Mouse (Mus musculus) hindbrain, embryonic 15.5 days (tissue): ENCODE results near the gene Thsd4. TPM values are rescaled to one million over a fixed set of nuclear protein-coding genes. Genes with fewer than 3 reads are reported as not detected.

Experiments used
- ATAC-seq: fragments of 200-750 bp; cut with Nextera tagmentation; 2 replicates; pipeline ENCODE4 v1.8.0; 2017; ENCODE audit warnings: low read depth, moderate number of reproducible peaks, moderate TSS enrichment; ENCODE audit not compliant: low FRiP score
- H3K27ac ChIP-seq: fragments of 300-500 bp; sonication (generic); replicated peaks from 2 replicates; pipeline ENCODE4 v1.5.1; 2015; ENCODE audit warnings: mild to moderate bottlenecking, inconsistent platforms
- H3K27me3 ChIP-seq: fragments of 300-500 bp; sonication (generic); 2 replicates; pipeline ENCODE4 v1.6.1; 2015; ENCODE audit warnings: control low read depth, inconsistent platforms
- H3K36me3 ChIP-seq: fragments of 300-500 bp; sonication (generic); 2 replicates; pipeline ENCODE4 v1.6.1; 2015; ENCODE audit warnings: control low read depth, inconsistent platforms
- H3K4me1 ChIP-seq: fragments of 300-500 bp; sonication (generic); replicated peaks from 2 replicates; pipeline ENCODE4 v1.6.1; 2015; ENCODE audit warnings: control low read depth, inconsistent platforms
- H3K4me2 ChIP-seq: fragments of 300-500 bp; sonication (generic); 2 replicates; pipeline ENCODE4 v1.6.1; 2015; ENCODE audit warnings: moderate library complexity, mild to moderate bottlenecking, inconsistent platforms
- H3K4me3 ChIP-seq: fragments of 300-500 bp; sonication (generic); 2 replicates; pipeline ENCODE4 v1.5.1; 2015; ENCODE audit warnings: mild to moderate bottlenecking, inconsistent platforms
- H3K9ac ChIP-seq: fragments of 300-500 bp; sonication (generic); 2 replicates; pipeline ENCODE4 v1.6.1; 2015; ENCODE audit warnings: inconsistent platforms
- H3K9me3 ChIP-seq: fragments of 300-500 bp; sonication (generic); 2 replicates; pipeline ENCODE4 v1.6.1; 2016; ENCODE audit warnings: control low read depth, inconsistent platforms
- WGBS: fragments of 180-500 bp; shearing (Covaris S2); methylation state at CpG from one replicate; pipeline ENCODE4 v1.1.7; 2015; 5-methylcytosine and 5-hydroxymethylcytosine counted together
- polyA plus RNA-seq: library from polyadenylated mRNA; unstranded; fragments of >200 nt; fragmentation: Nextera tagmentation; extraction: Ambion mirVana; gene quantifications from 2 replicates; pipeline ENCODE4 v1.2.1, GENCODE M21; 2015

The Thsd4 gene
- polyA plus RNA-seq, 1 experiment from 2014 or later, result 5.2 TPM

- no peak for ATAC-seq
Observed at GRCm38 (mm10) chr9:60352351-60352750, 169.5 kb downstream of the Thsd4 start.

GRCm38 (mm10) chr9:60351153-60351552 lies 170.7 kb downstream of the Thsd4 start:
- ATAC-seq, result no peak
- Histone ChIP-seq H3K27me3 (no peaks in the 10 kb centered on the region), H3K9ac (no peak overlapping the region), H3K9me3 (no peaks in the 10 kb centered on the region), H3K4me1 (no peaks in the 10 kb centered on the region), H3K36me3 (no peaks in the 10 kb centered on the region), H3K27ac (no peak overlapping the region), H3K4me2 (no peak overlapping the region), H3K4me3 (no peak overlapping the region)
- 92% methylated on average over 6 of the region's 6 CpGs for WGBS

More at GRCm38 (mm10) chr9:60352351-60352750, 169.5 kb downstream of the Thsd4 start:
- H3K9me3 ChIP-seq, result no peaks in the 10 kb centered on the region
- no peaks in the 10 kb centered on the region for H3K36me3 ChIP-seq
- H3K4me1 ChIP-seq, result no peaks in the 10 kb centered on the region
- no peak overlapping the region for H3K27ac ChIP-seq
- no peak overlapping the region for H3K9ac ChIP-seq
- no peaks in the 10 kb centered on the region for H3K27me3 ChIP-seq
- no peak overlapping the region for H3K4me3 ChIP-seq
- no peak overlapping the region for H3K4me2 ChIP-seq
- WGBS, result 80% methylated on average over 4 of the region's 4 CpGs

GRCm38 (mm10) chr9:60336147-60336546 lies 185.7 kb downstream of the Thsd4 start:
- WGBS, result 89% methylated on average over 5 of the region's 5 CpGs
- ATAC-seq, result no peak
- no peaks in the 10 kb centered on the region for H3K27me3 ChIP-seq

GRCm38 (mm10) chr9:60335455-60335854 lies 186.4 kb downstream of the Thsd4 start:
- Histone ChIP-seq H3K4me2 (no peak overlapping the region), H3K9ac (no peak overlapping the region), H3K4me3 (no peak overlapping the region), H3K36me3 (no peaks in the 10 kb centered on the region), H3K27ac (no peak overlapping the region), H3K27me3 (no peaks in the 10 kb centered on the region), H3K4me1 (no peaks in the 10 kb centered on the region), H3K9me3 (no peaks in the 10 kb centered on the region)
- 94% methylated on average over 6 of the region's 6 CpGs for WGBS
- ATAC-seq, result no peak

More at GRCm38 (mm10) chr9:60336147-60336546, 185.7 kb downstream of the Thsd4 start:
- no peak overlapping the region for H3K4me2 ChIP-seq
- H3K36me3 ChIP-seq, result no peaks in the 10 kb centered on the region
- no peak overlapping the region for H3K4me3 ChIP-seq
- no peak overlapping the region for H3K27ac ChIP-seq
- H3K4me1 ChIP-seq, result no peaks in the 10 kb centered on the region
- H3K9me3 ChIP-seq, result no peaks in the 10 kb centered on the region
- H3K9ac ChIP-seq, result no peak overlapping the region

DNA sequence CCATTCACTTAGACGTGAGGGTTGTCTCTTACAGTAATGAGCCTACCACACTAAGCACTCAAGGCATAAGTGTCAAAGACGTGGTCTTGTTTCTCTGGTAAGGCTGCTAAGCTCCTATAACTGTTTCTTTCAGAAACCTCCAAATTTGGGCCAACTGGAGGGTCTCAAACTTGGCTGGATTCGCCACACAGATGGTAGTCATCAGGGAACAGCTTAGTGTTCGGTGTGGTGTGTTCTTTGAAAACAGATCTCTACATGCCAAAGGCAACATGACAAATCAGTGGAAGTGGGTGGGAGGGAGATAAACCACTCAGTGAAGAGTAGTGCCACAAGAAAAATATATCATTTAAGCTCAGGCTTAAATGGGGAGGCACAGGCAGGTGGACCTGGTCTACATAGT lies 191.9 kb downstream of the Thsd4 start:
- Histone ChIP-seq H3K9me3 (no peaks in the 10 kb centered on the region), H3K27ac (no peak overlapping the region), H3K4me1 (no peaks in the 10 kb centered on the region), H3K36me3 (no peaks in the 10 kb centered on the region), H3K4me3 (no peak overlapping the region), H3K4me2 (no peak overlapping the region), H3K9ac (no peak overlapping the region), H3K27me3 (no peaks in the 10 kb centered on the region)
- 79% methylated on average over 4 of the region's 4 CpGs for WGBS
- ATAC-seq, result no peak

- H3K27me3 ChIP-seq, result no peaks in the 10 kb centered on the region
- H3K4me1 ChIP-seq, result no peaks in the 10 kb centered on the region
- no peaks in the 10 kb centered on the region for H3K9me3 ChIP-seq
- no peak for ATAC-seq
- no peak overlapping the region for H3K4me2 ChIP-seq
- no peaks in the 10 kb centered on the region for H3K36me3 ChIP-seq
- H3K4me3 ChIP-seq, result no peak overlapping the region
- H3K27ac ChIP-seq, result no peak overlapping the region
- 97% methylated on average over 2 of the region's 2 CpGs for WGBS
- no peak overlapping the region for H3K9ac ChIP-seq
Observed at GRCm38 (mm10) chr9:60324716-60325115, 197.1 kb downstream of the Thsd4 start.

DNA sequence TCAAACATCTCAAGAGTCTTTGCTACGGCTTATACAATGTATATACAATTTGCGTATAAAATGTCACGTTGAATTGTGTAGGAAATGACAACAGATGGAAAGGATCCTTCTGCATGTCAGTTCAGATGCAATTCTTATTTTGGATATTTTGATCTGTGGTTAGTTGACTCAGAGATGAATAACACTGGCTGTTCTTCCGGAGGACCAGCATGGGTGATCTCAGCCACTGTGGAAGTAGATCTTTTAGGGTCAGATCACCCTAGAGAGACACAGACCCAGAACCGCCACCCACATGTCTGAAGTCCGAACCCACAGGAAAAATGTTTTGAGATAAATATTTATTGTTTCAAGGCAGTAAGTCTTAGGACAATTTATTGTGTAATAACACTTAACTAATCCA lies 198.4 kb downstream of the Thsd4 start:
- no peak overlapping the region for H3K9ac ChIP-seq
- H3K4me3 ChIP-seq, result no peak overlapping the region
- no peaks in the 10 kb centered on the region for H3K9me3 ChIP-seq
- H3K4me2 ChIP-seq, result no peak overlapping the region
- no peak overlapping the region for H3K27ac ChIP-seq
- WGBS, result 91% methylated on average over 6 of the region's 6 CpGs
- no peaks in the 10 kb centered on the region for H3K27me3 ChIP-seq
- no peaks in the 10 kb centered on the region for H3K4me1 ChIP-seq
- no peaks in the 10 kb centered on the region for H3K36me3 ChIP-seq
- ATAC-seq, result no peak

- Histone ChIP-seq H3K9ac (no peak overlapping the region), H3K4me1 (0 out of 2 replicates have a peak, but pooled peaks cover 13% of the 10 kb centered on the region), H3K27ac (no peak overlapping the region), H3K4me3 (no peak overlapping the region), H3K27me3 (no peaks in the 10 kb centered on the region), H3K9me3 (no peaks in the 10 kb centered on the region), H3K4me2 (no peak overlapping the region), H3K36me3 (no peaks in the 10 kb centered on the region)
- WGBS, result 96% methylated on average over 8 of the region's 8 CpGs
- no peak for ATAC-seq
Observed at GRCm38 (mm10) chr9:60317291-60317690, 204.6 kb downstream of the Thsd4 start.

DNA sequence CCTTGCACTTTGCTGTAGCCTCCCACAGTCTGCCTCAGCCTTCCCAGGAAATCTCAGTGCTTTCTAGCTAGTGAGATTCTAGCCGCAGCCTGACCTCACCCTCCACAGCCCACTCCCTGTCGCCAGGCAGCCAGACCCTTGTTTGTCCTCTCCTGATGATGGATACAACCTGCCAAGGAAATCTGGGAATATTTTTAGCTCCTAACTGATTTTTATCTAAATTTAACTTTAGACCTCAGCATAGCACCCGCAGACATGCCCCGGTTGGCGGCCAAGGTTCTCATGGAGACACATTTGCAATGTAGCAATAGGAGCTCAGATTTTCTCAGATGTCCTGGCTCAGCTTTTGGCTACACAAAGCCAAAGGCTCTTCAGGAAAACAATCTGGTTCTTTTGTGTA lies 205.3 kb downstream of the Thsd4 start:
- 83% methylated on average over 5 of the region's 5 CpGs for WGBS
- Histone ChIP-seq H3K27me3 (no peaks in the 10 kb centered on the region), H3K4me1 (peaks cover 20% of the 10 kb centered on the region; the same call in 1 of the 2 replicates), H3K4me3 (no peak overlapping the region), H3K9me3 (no peaks in the 10 kb centered on the region), H3K27ac (no peak overlapping the region), H3K4me2 (no peak overlapping the region), H3K9ac (no peak overlapping the region), H3K36me3 (no peaks in the 10 kb centered on the region)
- no peak for ATAC-seq

DNA sequence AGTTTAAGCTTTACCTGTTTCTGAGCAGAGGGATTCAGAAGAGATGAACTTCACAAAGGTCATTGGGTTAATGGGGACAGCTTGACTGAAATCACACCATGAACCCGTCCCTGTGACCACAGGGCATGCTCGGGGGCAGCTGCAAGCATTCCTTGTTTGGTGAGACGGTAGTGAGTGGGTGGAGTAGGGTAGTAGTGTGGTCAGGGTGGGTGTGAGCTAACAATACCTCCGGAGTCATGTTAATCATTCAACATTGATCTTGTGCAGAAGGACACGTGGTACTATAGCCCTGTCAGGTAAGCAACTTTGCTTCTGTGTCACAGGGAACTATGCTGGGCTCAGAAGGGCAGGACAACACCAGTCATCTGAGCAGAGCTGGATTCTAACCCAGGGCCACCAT lies 206.3 kb downstream of the Thsd4 start:
- no peak overlapping the region for H3K9ac ChIP-seq
- no peak overlapping the region for H3K4me2 ChIP-seq
- no peak for ATAC-seq
- no peaks in the 10 kb centered on the region for H3K9me3 ChIP-seq
- H3K4me1 ChIP-seq, result peaks cover 28% of the 10 kb centered on the region
- WGBS, result 88% methylated on average over 5 of the region's 5 CpGs
- H3K36me3 ChIP-seq, result no peaks in the 10 kb centered on the region
- no peak overlapping the region for H3K4me3 ChIP-seq
- H3K27me3 ChIP-seq, result no peaks in the 10 kb centered on the region
- H3K27ac ChIP-seq, result no peak overlapping the region

- no peaks in the 10 kb centered on the region for H3K36me3 ChIP-seq
- H3K9me3 ChIP-seq, result no peaks in the 10 kb centered on the region
- no peaks in the 10 kb centered on the region for H3K27me3 ChIP-seq
- peaks cover 40% of the 10 kb centered on the region for H3K4me1 ChIP-seq
- no peak for ATAC-seq
- H3K27ac ChIP-seq, result no peak overlapping the region
- no peak overlapping the region for H3K9ac ChIP-seq
- no peak overlapping the region for H3K4me3 ChIP-seq
- H3K4me2 ChIP-seq, result no peak overlapping the region
- 36% methylated on average over 6 of the region's 6 CpGs for WGBS
Observed at GRCm38 (mm10) chr9:60313661-60314060, 208.2 kb downstream of the Thsd4 start.

DNA sequence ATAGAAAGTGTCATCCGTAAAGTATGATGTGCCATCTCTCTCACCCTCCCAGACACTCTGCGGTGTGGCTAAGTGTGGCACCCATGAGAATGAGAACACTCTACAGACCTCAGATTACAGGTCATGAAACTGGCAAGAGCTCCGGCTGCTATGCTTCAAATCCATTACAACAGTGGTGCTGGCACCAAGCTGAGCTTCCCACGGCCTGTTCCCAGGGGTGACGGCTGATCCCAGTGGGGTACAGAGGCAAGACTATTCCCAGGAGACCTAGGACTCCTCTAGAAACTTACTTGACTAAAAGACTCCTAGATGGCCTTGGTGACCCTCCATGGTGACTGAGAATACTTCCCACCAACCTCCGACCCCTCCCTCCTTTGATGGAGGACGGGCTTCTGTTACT lies 209.2 kb downstream of the Thsd4 start:
- 66% methylated on average over 7 of the region's 7 CpGs for WGBS
- H3K4me1 ChIP-seq, result peaks cover 40% of the 10 kb centered on the region
- no peaks in the 10 kb centered on the region for H3K36me3 ChIP-seq
- H3K9ac ChIP-seq, result no peak overlapping the region
- ATAC-seq, result no peak
- no peak overlapping the region for H3K27ac ChIP-seq
- no peak overlapping the region for H3K4me3 ChIP-seq
- no peaks in the 10 kb centered on the region for H3K27me3 ChIP-seq
- H3K9me3 ChIP-seq, result no peaks in the 10 kb centered on the region
- no peak overlapping the region for H3K4me2 ChIP-seq

GRCm38 (mm10) chr9:60311594-60312128 lies 210.2 kb downstream of the Thsd4 start:
- no peak overlapping the region for H3K4me3 ChIP-seq
- no peak overlapping the region for H3K9ac ChIP-seq
- peak; percentile 90 for ATAC-seq
- H3K4me2 ChIP-seq, result no peak overlapping the region
- no peaks in the 10 kb centered on the region for H3K9me3 ChIP-seq
- H3K36me3 ChIP-seq, result no peaks in the 10 kb centered on the region
- H3K27ac ChIP-seq, result 0 out of 2 replicates have a peak overlapping the region, but pooled peaks have one; percentile 11
- H3K27me3 ChIP-seq, result no peaks in the 10 kb centered on the region
- 29% methylated on average over 10 of the region's 10 CpGs for WGBS
- peaks cover 40% of the 10 kb centered on the region for H3K4me1 ChIP-seq
